Mouse (Mus musculus) forebrain, embryonic 10.5 days (tissue): ENCODE data around the gene Exo5. TPM values are rescaled to one million over a fixed set of nuclear protein-coding genes. Genes with fewer than 3 reads are reported as not detected.

Experiments
- DNase-seq: peaks from one replicate; pipeline ENCODE4 v3.0.0-alpha.2; 2017; ENCODE audit warnings: low spot score; ENCODE audit errors: extremely low spot score
- H3K27ac ChIP-seq: fragments of 300-500 bp; sonication (generic); 2 replicates; pipeline ENCODE4 v1.5.1; 2016; ENCODE audit warnings: mild to moderate bottlenecking
- H3K27me3 ChIP-seq: fragments of 300-500 bp; sonication (generic); 2 replicates; pipeline ENCODE4 v1.6.1; 2016; ENCODE audit warnings: mild to moderate bottlenecking; ENCODE audit not compliant: poor library complexity, severe bottlenecking
- H3K36me3 ChIP-seq: fragments of 300-500 bp; sonication (generic); replicated peaks from 2 replicates; pipeline ENCODE4 v1.6.1; 2016; ENCODE audit warnings: mild to moderate bottlenecking, moderate library complexity
- H3K4me1 ChIP-seq: fragments of 300-500 bp; sonication (generic); 2 replicates; pipeline ENCODE4 v1.6.1; 2016
- H3K4me3 ChIP-seq: fragments of 300-500 bp; sonication (generic); 2 replicates; pipeline ENCODE4 v1.5.1; 2016; ENCODE audit warnings: mild to moderate bottlenecking, moderate library complexity
- H3K9me3 ChIP-seq: fragments of 300-500 bp; sonication (generic); 2 replicates; pipeline ENCODE4 v1.6.1; 2016; ENCODE audit warnings: mild to moderate bottlenecking, moderate library complexity
- WGBS: fragments of 180-500 bp; shearing (Covaris S2); methylation state at CpG from one replicate; pipeline ENCODE4 v1.1.7; 2016; 5-methylcytosine and 5-hydroxymethylcytosine counted together
- polyA plus RNA-seq: library from polyadenylated mRNA; unstranded; fragments of >200 nt; fragmentation: Nextera tagmentation; extraction: Ambion mirVana; gene quantifications from 2 replicates; pipeline ENCODE4 v1.2.1, GENCODE M21; 2016

Exo5 gene
- 36.2 and 40.1 TPM in 2 replicates for polyA plus RNA-seq

DNA sequence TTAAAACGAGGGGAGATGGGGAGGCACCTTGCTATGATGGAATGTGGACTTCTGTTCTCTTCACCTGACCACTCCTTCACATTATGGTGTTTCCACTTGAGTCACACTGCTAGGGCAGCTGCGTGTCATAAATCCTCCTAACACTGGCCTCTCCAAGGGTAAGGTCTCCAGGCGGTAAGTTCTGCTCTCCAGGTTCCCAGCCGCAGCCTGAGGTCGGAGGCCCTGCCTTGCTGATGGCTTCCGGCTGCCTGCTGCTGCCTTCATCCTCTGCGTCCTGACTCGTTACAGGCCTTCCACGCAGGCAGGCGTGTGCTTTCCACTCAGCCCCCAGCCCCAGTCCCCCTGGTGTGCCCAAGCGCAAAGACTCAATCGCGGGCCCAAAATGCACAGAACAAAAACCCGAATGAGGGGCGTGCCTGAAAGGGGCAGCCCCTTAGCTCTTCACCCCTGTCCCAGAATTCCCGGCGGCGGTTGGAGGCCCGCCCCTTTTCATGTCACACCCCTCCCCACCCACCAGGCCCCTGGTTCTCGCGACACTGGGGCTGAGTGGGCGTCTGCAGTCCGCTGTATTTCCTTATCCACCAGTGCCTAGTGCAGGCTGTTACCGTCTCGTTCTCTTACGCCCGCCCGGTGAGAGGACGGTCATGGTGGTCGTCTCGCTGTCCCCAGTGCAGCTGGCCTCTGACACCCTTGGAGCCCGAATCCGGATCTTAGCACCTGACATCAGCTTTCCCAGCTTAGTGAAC is at the start of gene Exo5:
Gene Exo5, minus strand, starts transcription at position 464 of the 746 bp plus-strand sequence.
- Histone ChIP-seq H3K4me3 (peak within 1 kb of the TSS; percentile 72), H3K27ac (peak within 1 kb of the TSS; percentile 91), H3K4me1 (peaks cover 10% of the 10 kb centered on the region), H3K27me3 (no peaks in the 10 kb centered on the region), H3K36me3 (peaks cover 37% of the 10 kb centered on the region), H3K9me3 (peaks cover 19% of the 10 kb centered on the region; the same call in 1 of the 2 replicates)
- DNase-seq: peak; percentile 94
- WGBS: under 1% methylated on average over 33 of the region's 33 CpGs

DNA sequence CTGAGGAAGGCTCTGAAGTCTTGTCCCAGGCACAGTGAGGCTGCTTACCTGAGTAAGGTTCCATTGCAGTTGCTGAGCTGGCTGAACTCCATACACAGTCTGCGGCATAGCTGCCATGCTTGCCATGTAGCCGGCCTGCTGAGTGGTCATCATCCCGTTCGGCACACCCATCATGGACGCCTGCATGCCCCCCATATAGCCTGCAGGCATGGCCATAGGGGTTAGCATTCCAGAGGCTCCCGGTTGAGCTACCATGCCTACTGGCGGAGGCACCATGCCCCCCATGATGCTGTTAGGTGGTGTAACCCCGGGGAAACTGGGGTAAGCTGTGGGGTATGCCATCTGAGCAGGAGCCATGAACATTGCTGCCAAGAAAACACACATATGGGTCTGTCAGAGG is 47.0 kb upstream of the Exo5 start:
- DNase-seq: no peak
- Histone ChIP-seq H3K27me3 (no peaks in the 10 kb centered on the region), H3K27ac (no peak overlapping the region), H3K36me3 (peaks cover 53% of the 10 kb centered on the region), H3K4me1 (no peaks in the 10 kb centered on the region), H3K9me3 (no peaks in the 10 kb centered on the region), H3K4me3 (no peak overlapping the region)
- 94% methylated on average over 8 of the region's 8 CpGs for WGBS

DNA sequence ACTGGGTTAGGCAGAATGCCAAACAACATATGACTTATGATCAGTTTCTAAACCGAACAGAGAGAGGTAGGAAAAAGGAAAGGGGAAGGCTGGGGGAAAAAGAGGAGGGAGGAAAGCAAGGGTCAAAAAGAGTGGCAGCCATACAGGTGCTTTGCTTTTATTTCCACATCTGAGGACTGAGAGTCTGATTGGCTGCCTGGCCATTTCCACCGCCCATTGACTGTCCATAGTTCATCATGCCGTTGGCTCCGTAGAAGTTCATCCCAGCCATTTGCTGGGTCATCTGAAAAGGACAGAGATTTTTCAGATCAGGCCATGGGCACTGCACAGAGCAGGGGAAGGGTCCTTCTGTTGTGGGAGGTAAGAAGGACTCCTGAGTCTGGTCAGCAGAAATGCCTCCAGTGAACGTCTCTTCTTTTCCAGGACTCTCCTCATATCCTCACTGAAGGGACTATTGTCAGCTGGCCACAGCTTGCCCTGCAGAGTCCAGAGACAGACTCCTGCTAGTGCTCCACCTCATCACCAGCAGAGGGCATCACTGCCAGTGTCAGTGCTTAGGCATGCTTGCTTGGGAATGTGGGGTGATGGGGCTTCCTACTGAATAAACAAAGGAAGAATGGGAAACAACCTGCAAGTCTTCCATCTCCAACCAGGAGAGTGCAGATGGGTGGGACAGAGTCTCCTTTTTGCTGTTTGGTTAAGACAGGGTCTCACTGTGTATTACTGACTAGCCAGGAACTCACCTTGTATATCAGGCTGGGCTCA is 44.7 kb upstream of the Exo5 start:
- Histone ChIP-seq H3K27ac (no peak overlapping the region), H3K36me3 (peaks cover 45% of the 10 kb centered on the region), H3K4me1 (no peaks in the 10 kb centered on the region), H3K27me3 (no peaks in the 10 kb centered on the region), H3K4me3 (no peak overlapping the region), H3K9me3 (no peaks in the 10 kb centered on the region)
- WGBS: 83% methylated on average over 5 of the region's 5 CpGs
- no peak for DNase-seq

DNA sequence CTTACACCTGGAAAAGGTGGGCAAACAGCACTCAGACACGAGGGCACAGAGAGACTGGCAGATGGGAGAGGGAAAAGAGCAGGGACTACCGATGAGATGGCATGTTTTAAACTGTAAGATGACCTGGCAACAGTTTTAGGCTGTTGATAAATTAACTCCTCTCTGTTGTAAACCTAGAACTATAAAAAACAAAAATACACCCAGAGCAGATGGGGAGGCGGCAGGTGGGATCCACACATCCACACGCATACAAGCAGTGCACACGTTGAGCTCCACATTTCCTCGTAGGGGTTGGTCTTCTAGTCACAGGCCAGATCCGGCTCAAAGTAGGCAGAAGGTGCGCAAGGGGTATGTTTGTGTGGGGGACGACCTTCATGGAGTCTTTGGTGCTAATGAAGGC is 43.7 kb upstream of the Exo5 start:
- Histone ChIP-seq H3K4me1 (no peaks in the 10 kb centered on the region), H3K36me3 (peaks cover 39% of the 10 kb centered on the region), H3K27me3 (no peaks in the 10 kb centered on the region), H3K27ac (no peak overlapping the region), H3K9me3 (no peaks in the 10 kb centered on the region), H3K4me3 (no peak overlapping the region)
- DNase-seq: no peak
- 96% methylated on average over 9 of the region's 9 CpGs for WGBS

DNA sequence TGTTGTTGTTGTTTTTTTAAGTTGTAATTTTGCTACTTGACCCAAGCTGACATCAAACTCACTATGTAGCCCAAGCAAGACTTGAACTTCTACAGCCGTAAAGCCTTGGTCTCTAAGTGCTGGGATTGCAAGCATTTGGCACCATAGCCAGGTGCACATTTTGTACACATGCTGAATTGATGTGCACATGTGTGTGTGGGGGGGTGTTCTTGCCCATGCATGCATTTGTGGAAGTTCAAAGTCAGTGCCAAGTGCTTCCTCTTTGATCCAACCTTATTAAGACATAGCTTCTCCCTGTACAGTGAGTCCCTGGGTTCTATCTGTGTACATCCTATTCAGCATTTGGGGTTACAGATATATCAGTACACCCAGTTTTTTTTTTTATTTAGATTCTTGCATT is 30.8 kb upstream of the Exo5 start:
- Histone ChIP-seq H3K27me3 (no peaks in the 10 kb centered on the region), H3K4me1 (peaks cover 12% of the 10 kb centered on the region), H3K4me3 (no peak overlapping the region), H3K36me3 (no peaks in the 10 kb centered on the region), H3K9me3 (no peaks in the 10 kb centered on the region), H3K27ac (no peak overlapping the region)
- WGBS: 96% methylated on average over 1 of the region's 1 CpGs
- no peak for DNase-seq

DNA sequence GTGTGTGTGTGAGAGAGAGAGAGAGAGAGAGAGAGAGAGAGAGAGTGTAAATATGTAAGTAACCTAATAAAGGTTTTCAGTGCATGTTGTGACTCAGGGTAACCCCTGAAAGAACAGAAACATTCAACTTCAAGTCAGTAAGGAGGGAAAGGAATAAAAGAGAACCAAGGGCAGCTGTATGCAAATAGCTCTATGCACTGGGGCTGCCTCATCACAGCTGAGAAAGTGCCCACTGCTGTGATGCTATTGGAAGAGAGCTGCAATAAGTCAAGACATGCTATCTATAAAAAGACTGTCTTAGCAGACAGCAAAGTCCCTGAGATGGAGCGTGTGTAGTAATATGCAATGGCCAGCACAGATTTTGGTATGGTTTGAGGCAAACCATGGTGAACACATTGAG is 28.9 kb upstream of the Exo5 start:
- DNase-seq: no peak
- no peak overlapping the region for H3K4me3 ChIP-seq
- H3K9me3 ChIP-seq: no peaks in the 10 kb centered on the region
- 91% methylated on average over 1 of the region's 1 CpGs for WGBS
- H3K27me3 ChIP-seq: no peaks in the 10 kb centered on the region
- no peaks in the 10 kb centered on the region for H3K36me3 ChIP-seq
- H3K4me1 ChIP-seq: peaks cover 14% of the 10 kb centered on the region
- H3K27ac ChIP-seq: no peak overlapping the region

DNA sequence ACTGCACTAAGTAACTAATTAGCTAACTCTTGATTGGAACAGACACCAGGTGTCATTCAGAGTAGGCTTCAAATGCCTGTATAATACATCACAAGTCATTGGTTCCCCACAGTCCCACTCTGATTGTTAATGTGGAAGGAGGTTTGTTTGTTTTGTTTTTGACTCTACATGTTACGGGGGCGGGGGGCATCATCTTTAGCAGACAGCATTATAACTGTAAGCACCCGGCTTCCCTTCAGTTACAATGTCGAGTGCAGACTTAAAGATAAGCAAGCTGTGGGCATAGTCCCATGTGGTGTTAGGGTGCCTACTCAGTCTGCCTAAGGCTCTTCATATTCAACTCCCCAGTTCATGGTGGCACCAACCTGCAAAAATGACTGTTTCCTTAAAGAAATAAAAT is 28.2 kb upstream of the Exo5 start:
- no peaks in the 10 kb centered on the region for H3K27me3 ChIP-seq
- H3K4me1 ChIP-seq: peaks cover 14% of the 10 kb centered on the region
- H3K4me3 ChIP-seq: no peak overlapping the region
- H3K27ac ChIP-seq: no peak overlapping the region
- H3K36me3 ChIP-seq: no peaks in the 10 kb centered on the region
- DNase-seq: no peak
- H3K9me3 ChIP-seq: no peaks in the 10 kb centered on the region
- WGBS: 85% methylated on average over 4 of the region's 4 CpGs

DNA sequence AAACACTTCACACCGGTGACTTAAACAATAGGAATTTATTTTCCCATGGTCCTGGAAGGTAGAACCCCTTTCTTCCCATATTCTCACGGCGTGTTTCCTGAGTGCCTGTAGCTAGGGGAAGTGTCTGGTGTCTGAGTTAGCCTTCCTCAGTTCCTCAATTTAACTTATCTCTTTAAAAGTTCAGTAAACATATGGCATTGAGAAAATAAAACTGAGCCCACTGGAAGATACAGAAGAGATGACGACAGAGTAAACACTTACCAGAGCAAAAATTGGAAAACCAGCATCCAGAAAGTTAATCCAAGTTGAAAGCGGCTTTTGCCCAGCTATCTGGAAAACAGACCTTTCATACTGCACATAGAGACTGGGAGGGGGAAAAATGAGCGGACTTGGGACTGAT is 27.3 kb upstream of the Exo5 start:
- DNase-seq: no peak
- Histone ChIP-seq H3K27me3 (no peaks in the 10 kb centered on the region), H3K4me1 (peaks cover 14% of the 10 kb centered on the region), H3K9me3 (no peaks in the 10 kb centered on the region), H3K4me3 (peak overlapping the region; percentile 71), H3K27ac (peak overlapping the region; percentile 90), H3K36me3 (peaks cover 4% of the 10 kb centered on the region)
- WGBS: 58% methylated on average over 6 of the region's 6 CpGs

DNA sequence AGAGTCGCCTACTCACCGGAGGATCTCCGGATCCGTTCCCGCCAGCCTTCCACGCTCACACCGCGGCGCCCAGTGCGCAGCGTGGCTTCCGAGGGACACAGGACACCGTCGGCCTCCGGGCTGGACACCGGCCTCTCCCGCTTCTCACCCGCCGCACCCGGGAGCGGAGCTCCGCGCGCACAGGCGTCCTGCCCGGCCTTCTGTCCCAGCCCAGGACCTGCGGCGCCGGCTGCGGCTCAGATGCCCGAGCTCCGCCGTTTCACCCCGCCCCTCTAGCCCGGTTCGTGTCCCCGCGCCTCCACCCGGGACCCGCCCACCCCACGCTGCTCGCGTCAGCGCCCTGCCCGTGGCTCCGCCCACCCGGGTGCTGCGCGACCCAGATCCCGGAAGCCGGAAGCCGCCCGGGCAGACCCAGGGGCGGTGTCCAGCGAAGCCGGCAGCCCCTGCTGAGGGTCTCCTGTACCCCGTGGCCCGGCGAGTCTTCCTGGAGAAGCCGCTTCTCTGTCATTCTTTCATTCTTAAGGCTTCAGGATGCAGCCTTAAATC is 26.7 kb upstream of the Exo5 start, which contains the start of gene Zfp69:
Gene Zfp69, minus strand, starts transcription at position 272 of the 546 bp plus-strand sequence.
- Histone ChIP-seq H3K36me3 (peaks cover 11% of the 10 kb centered on the region), H3K4me3 (peak within 1 kb of the TSS; percentile 71), H3K9me3 (no peaks in the 10 kb centered on the region), H3K27me3 (no peaks in the 10 kb centered on the region), H3K27ac (peak within 1 kb of the TSS; percentile 90), H3K4me1 (peaks cover 14% of the 10 kb centered on the region)
- peak; percentile 90 for DNase-seq
- under 1% methylated on average over 60 of the region's 60 CpGs for WGBS

DNA sequence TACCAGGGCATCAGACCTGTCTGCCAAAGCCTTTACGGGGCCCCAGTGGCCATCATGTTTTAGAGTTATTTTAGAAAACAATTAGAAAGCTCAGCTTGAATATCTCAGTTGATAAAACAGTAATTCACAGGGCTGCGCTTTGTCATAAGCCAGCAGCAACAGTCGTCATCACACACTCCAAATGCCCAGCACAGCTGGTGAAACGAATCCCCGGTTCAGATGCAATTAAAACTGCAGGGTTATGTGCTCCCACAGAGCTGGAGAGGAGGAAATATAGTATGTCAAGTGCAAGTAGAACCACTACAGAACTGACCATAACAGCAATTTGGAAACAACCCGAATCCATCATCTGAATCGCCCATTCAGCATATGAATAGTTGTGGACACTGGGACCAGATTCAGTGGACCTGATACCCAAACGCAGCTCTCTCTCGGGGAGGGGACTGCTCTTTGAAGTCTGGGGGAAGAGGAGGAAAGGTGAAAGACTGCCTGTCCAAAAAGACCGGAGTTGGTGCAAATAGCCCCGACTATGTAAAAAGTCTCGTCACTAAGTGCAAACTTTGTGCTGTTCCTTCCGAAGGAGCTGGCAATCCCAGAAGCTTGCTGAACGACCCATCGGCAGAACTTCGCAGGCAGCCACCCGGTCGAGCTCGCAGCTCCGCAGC is 26.1 kb upstream of the Exo5 start:
- H3K27ac ChIP-seq: peak overlapping the region; percentile 90
- peaks cover 14% of the 10 kb centered on the region for H3K4me1 ChIP-seq
- no peaks in the 10 kb centered on the region for H3K9me3 ChIP-seq
- H3K36me3 ChIP-seq: peaks cover 17% of the 10 kb centered on the region
- H3K4me3 ChIP-seq: peak overlapping the region; percentile 71
- 9% methylated on average over 20 of the region's 20 CpGs for WGBS
- no peaks in the 10 kb centered on the region for H3K27me3 ChIP-seq
- no peak for DNase-seq

DNA sequence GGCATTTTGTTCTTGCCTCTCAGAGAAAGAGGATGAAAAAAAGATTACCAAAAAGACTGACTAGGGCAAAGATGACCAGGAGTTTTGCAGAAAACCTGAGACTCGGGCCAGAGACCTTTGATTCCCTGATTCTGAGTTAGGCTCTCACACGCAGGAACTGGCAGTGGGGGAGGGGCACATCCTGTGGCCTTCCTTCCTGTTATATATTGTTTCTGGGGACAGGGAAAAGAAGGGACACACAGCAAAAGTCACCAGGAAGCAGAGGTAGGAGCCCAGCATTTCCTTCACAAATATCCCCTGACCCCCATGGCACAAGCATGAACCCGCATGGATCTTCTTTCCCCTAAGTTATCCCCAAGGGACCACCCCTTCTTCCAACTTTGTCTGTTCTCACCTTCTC is 24.1 kb upstream of the Exo5 start:
- H3K36me3 ChIP-seq: peaks cover 34% of the 10 kb centered on the region
- whole genome bisulfite sequencing: 70% methylated on average over 3 of the region's 3 CpGs
- H3K9me3 ChIP-seq: no peaks in the 10 kb centered on the region
- 0 out of 2 replicates have a peak overlapping the region, but pooled peaks have one; percentile 4 for H3K27ac ChIP-seq
- H3K4me1 ChIP-seq: peaks cover 14% of the 10 kb centered on the region
- no peak overlapping the region for H3K4me3 ChIP-seq
- DNase-seq: no peak
- H3K27me3 ChIP-seq: no peaks in the 10 kb centered on the region

DNA sequence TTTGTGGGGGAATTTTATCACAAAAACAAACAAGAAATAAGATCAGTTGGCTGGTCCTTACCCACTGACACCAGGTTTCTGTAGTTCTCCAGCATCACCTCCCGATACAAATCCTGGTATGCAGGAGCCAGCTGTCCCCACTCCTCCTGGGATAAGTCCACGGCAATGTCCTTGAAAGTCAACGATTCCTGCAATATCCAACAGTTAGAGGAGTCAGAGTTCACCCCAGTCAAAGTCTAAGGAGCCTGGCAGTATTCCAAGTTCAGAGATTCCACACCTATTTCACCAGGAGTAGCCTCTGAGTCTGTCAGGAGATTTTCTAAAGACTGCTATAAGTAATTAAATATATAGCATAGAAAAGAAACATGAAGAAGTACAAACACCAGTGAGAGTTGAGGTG is 10.2 kb upstream of the Exo5 start:
- Histone ChIP-seq H3K36me3 (peaks cover 29% of the 10 kb centered on the region), H3K4me1 (no peaks in the 10 kb centered on the region)

More for the DNA sequence above, 10.2 kb upstream of the Exo5 start:
- Histone ChIP-seq H3K4me3 (no peak overlapping the region), H3K27me3 (no peaks in the 10 kb centered on the region), H3K27ac (no peak overlapping the region), H3K9me3 (peaks cover 10% of the 10 kb centered on the region)
- DNase-seq: no peak
- WGBS: 91% methylated on average over 3 of the region's 3 CpGs
